Mouse (Mus musculus): ENCODE measurements around the gene Fbxo17.

GRCm38 (mm10) chr7:28774164-28774563 lies 57.6 kb downstream of the Fbxo17 start:
- no peak for TF ChIP-seq FLI1 (IDR thresholded peaks at IDR 0.05; ENCODE audit: low read length)
- no peak for TF ChIP-seq GATA1 (IDR thresholded peaks at IDR 0.05; ENCODE audit: borderline replicate concordance, low read length)

Measured in megakaryocyte, embryonic 14.5 days (primary cell).